Mouse (Mus musculus): ENCODE measurements around the gene Ankrd40. TPM values are rescaled to one million over a fixed set of nuclear protein-coding genes. Genes with fewer than 3 reads are reported as not detected.
A peak's percentile ranks its signal among the peaks of the same experiment; 100 is the strongest.

Ankrd40 gene
- total RNA-seq (2014; rRNA removed; ENCODE audit: low replicate concordance) (164 and 181 TPM in 2 replicates), polyA plus RNA-seq (2015; fragmentation: Nextera tagmentation; extraction: Ambion mirVana) (53.7 and 54.6 TPM in 2 replicates)

DNA sequence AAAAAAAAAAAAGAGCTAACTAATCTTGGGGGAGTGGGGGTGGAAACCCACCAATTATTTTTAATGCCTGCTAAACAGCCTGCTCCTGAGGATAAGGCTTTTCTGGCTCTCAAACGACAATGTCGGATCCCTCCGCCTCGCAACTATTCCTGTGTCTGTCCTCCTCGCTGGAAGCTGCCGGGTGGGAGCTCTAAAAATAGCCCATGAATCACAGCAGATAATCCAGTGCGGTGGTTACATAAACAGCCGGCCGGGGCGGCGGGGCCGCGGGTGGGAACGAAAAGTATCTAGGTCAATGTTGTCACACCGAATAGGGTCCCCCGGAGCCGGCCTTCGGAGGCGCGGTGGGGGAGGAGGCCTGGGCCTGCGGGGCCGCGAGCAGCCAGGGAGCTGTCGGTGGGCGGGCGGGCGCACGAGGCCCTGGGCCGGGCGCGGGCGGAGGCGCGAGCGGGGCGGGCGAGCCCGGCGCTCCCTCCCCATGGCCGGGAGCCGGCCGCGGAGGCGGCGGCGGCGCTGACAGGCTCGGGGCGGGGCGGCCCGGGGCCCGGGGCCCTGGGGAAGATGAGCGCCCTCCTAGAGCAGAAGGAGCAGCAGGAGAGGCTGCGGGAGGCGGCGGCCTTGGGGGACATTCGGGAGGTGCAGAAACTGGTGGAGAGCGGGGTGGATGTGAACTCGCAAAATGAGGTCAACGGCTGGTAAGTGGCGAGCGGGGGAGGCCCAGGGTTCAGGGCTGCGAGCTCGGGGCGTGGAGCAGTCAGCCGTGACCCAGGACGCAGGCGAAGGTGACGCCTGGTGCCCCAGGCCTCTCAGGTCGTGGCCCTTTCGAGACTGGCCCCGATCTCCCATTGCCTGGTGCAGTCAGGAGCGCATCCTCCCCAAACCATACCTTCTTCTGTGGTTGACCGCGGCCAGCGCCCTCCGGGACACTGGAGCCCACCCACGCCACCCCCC, at the start of gene Ankrd40:
Ankrd40 (plus strand) TSS at position 309 of the 951 bp plus-strand sequence.
- peak within 1 kb of the TSS; percentile 76 for H3K4me2 ChIP-seq (ENCODE audit: low read depth, low read length)
- no peaks in the 10 kb centered on the region for H3K9me3 ChIP-seq (replicated peaks; ENCODE audit: control insufficient read depth, low read length)
- peak within 1 kb of the TSS; percentile 99 for H3K9ac ChIP-seq (replicated peaks; ENCODE audit: low read depth, low read length)
- peak within 1 kb of the TSS; percentile 100 for H3K27ac ChIP-seq (ENCODE audit: low read depth)
- peaks cover 25% of the 10 kb centered on the region for H3K4me1 ChIP-seq (ENCODE audit: control insufficient read depth, insufficient read depth)
- DNase-seq (ENCODE audit: low spot score) = peak; percentile 97
- 0 out of 2 replicates have a peak, but pooled peaks cover 6% of the 10 kb centered on the region for H3K36me3 ChIP-seq (replicated peaks; ENCODE audit: control insufficient read depth, insufficient read depth, low read length)
- H3K4me3 ChIP-seq (ENCODE audit: low read depth, low read length) = peak within 1 kb of the TSS; percentile 77
- WGBS = under 1% methylated on average over 68 of the region's 78 CpGs
- no peaks in the 10 kb centered on the region for H3K27me3 ChIP-seq (ENCODE audit: control insufficient read depth, insufficient read depth, low read length)
- TF ChIP-seq CTCF (IDR thresholded peaks at IDR 0.05; ENCODE audit: low read depth) = no peak
- TF ChIP-seq EP300 (IDR thresholded peaks at IDR 0.05; ENCODE audit: low read depth) = peak; percentile 82
- ATAC-seq (ENCODE audit: insufficient read depth, low read depth) = peak; percentile 90

DNA sequence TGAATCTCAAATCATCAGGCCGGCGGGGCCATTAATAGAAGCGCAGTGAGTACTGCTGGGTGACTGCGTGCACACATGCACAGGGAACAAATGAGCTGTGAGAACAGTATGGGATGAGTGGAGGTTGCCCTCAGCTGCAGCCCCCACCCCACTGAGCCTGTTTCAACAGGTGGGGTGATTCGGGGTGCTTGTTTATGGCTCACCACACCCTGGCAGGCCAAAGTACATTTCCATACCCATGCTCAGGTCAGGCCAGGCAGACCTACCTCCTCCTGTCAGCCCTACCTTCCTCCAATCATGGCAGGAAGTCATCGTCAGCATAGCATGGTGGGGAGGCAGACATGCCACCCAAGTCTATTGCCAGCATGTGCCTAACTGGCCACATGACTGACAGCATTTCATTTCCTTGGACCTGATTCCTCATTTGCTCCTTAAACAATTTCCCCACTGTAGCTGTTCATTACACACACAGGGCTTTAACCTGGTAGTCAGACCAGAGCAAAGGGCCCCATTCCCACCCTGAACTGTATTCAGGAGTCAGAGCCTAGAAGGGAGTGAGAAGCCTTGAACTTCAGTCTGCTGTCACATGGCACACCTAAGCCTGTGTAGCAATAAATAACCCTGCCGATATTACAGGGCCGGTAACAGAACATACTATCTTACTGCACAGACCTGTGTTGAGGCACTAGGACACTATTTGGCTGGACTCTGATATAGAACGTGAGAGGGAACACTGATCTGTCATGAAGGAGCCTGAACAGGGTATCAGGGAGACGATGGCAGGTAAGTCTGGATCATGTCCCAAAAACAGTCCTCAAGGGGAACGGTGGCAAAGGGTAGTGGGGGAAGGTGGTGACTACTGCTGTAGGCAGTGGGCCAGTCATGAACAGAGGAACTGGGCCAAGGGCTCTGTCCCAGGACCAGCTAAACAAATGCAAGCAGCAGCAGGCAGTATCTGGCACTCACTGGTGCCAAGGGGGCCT, 46.3 kb upstream of the Ankrd40 start, which contains the start of gene Gm21885:
Gm21885 (plus strand) TSS at position 675 of the 983 bp plus-strand sequence.
- TF ChIP-seq EP300 (IDR thresholded peaks at IDR 0.05; ENCODE audit: low read depth) (no peak), CTCF (IDR thresholded peaks at IDR 0.05; ENCODE audit: low read depth) (no peak)
- Histone ChIP-seq H3K4me3 (ENCODE audit: low read depth, low read length) (no peak within 1 kb of the TSS), H3K9me3 (replicated peaks; ENCODE audit: control insufficient read depth, low read length) (no peaks in the 10 kb centered on the region), H3K27ac (ENCODE audit: low read depth) (peak within 1 kb of the TSS; percentile 54), H3K4me2 (ENCODE audit: low read depth, low read length) (no peak within 1 kb of the TSS), H3K27me3 (ENCODE audit: control insufficient read depth, insufficient read depth, low read length) (no peaks in the 10 kb centered on the region), H3K4me1 (ENCODE audit: control insufficient read depth, insufficient read depth) (0 out of 2 replicates have a peak, but pooled peaks cover 5% of the 10 kb centered on the region), H3K36me3 (replicated peaks; ENCODE audit: control insufficient read depth, insufficient read depth, low read length) (peaks cover 26% of the 10 kb centered on the region), H3K9ac (replicated peaks; ENCODE audit: low read depth, low read length) (no peak within 1 kb of the TSS)
- ATAC-seq (ENCODE audit: insufficient read depth, low read depth) (peak; percentile 38), DNase-seq (ENCODE audit: low spot score) (no peak)
- WGBS = 54% methylated on average over 11 of the region's 11 CpGs

DNA sequence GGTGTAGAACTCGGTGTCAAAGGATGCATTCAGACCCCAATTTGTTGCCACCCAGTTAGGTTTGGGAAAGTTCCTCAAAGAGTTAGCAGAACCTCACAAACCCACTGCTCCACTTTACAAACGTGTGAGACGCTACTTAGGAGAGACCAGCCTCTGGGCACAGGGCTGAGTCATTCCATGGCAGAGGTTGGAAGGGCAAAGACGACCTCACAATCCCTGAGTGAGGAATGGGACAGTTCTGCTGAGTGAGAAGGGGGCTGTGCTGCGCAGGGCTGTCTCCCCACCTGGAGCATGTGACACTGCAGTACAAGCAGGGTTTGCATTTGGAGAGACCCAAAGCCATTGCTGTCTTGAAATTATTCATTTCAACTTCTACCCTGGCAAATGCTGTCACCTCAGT, 45.5 kb upstream of the Ankrd40 start:
- WGBS = 49% methylated on average over 5 of the region's 5 CpGs
- H3K4me1 ChIP-seq (ENCODE audit: control insufficient read depth, insufficient read depth) = 0 out of 2 replicates have a peak, but pooled peaks cover 5% of the 10 kb centered on the region
- no peak overlapping the region for H3K4me3 ChIP-seq (ENCODE audit: low read depth, low read length)
- no peaks in the 10 kb centered on the region for H3K9me3 ChIP-seq (replicated peaks; ENCODE audit: control insufficient read depth, low read length)
- peak overlapping the region; percentile 54 for H3K27ac ChIP-seq (ENCODE audit: low read depth)
- peaks cover 31% of the 10 kb centered on the region for H3K36me3 ChIP-seq (replicated peaks; ENCODE audit: control insufficient read depth, insufficient read depth, low read length)
- TF ChIP-seq EP300 (IDR thresholded peaks at IDR 0.05; ENCODE audit: low read depth) (no peak), CTCF (IDR thresholded peaks at IDR 0.05; ENCODE audit: low read depth) (no peak)
- DNase-seq (ENCODE audit: low spot score) (no peak), ATAC-seq (ENCODE audit: insufficient read depth, low read depth) (no peak)
- H3K27me3 ChIP-seq (ENCODE audit: control insufficient read depth, insufficient read depth, low read length) = no peaks in the 10 kb centered on the region
- H3K9ac ChIP-seq (replicated peaks; ENCODE audit: low read depth, low read length) = no peak overlapping the region
- no peak overlapping the region for H3K4me2 ChIP-seq (ENCODE audit: low read depth, low read length)

DNA sequence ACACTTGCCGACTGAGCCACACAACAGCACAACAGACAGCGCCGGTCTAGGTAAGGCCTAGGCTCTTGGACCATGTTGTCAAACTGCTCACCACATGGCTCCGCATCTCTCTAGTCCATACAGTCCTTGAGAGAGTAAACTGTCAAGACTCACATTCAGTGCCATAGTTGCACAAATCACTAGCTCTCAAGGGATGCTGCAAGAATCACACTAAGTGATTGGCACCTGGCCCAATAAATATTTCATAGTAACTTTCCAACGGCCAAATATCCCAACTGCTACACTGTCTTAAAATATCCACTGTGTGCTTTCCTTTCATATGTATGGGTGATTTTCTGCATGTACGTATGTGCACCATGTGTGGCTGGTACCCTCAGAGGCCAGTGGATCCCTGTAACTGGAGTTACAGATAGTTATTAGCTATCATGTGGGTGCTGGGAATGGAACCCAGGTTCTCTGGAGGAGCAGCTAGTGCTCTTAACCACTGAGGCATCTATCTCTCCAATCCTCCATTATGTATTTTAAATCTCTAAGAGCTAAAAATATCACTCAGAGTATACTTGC, 44.2 kb upstream of the Ankrd40 start:
- H3K4me2 ChIP-seq (ENCODE audit: low read depth, low read length) = no peak overlapping the region

More for the DNA sequence above, 44.2 kb upstream of the Ankrd40 start:
- ATAC-seq (ENCODE audit: insufficient read depth, low read depth) = no peak
- no peaks in the 10 kb centered on the region for H3K9me3 ChIP-seq (replicated peaks; ENCODE audit: control insufficient read depth, low read length)
- no peak for DNase-seq (ENCODE audit: low spot score)
- 0 out of 2 replicates have a peak, but pooled peaks cover 5% of the 10 kb centered on the region for H3K4me1 ChIP-seq (ENCODE audit: control insufficient read depth, insufficient read depth)
- no peaks in the 10 kb centered on the region for H3K27me3 ChIP-seq (ENCODE audit: control insufficient read depth, insufficient read depth, low read length)
- TF ChIP-seq EP300 (IDR thresholded peaks at IDR 0.05; ENCODE audit: low read depth) = no peak
- no peak for TF ChIP-seq CTCF (IDR thresholded peaks at IDR 0.05; ENCODE audit: low read depth)
- no peak overlapping the region for H3K27ac ChIP-seq (ENCODE audit: low read depth)
- peaks cover 44% of the 10 kb centered on the region for H3K36me3 ChIP-seq (replicated peaks; ENCODE audit: control insufficient read depth, insufficient read depth, low read length)
- no peak overlapping the region for H3K4me3 ChIP-seq (ENCODE audit: low read depth, low read length)
- 85% methylated on average over 6 of the region's 6 CpGs for WGBS
- H3K9ac ChIP-seq (replicated peaks; ENCODE audit: low read depth, low read length) = no peak overlapping the region
